Mouse (Mus musculus): ENCODE data around the gene Prim2. TPM values are rescaled to one million over a fixed set of nuclear protein-coding genes. Genes with fewer than 3 reads are reported as not detected.

Gene Prim2
- polyA plus RNA-seq, 1 experiment from 2014 or later = 33.9 TPM

DNA sequence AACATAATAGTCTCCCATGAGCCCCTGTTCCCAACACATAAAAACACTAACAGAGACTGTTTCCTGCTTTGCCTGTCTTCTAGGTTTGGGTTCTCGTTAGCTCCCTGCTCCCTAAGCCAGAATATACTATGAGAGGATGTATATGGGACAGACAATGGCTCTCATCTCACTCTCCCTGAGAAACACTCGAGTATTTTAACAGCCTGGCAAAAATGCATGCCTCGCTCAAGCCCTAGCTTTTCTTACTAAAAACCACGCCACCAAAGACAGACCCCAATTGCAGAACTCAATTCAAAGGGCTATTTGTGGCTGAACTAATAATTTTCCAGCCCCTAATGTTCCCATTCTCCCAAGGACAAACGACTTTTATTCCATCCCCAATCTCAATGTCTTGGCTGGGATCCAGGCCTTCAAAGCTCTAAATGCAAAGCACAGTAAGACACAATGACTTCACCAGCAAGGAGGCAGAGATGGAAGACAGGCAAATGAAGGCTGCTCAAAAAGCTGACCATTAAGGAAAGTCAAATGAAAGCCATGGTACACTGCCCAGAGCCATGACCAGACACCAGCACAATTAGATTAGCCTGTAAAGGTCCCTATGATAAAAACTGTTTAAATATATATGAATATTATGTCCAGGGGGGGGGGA, 70.5 kb downstream of the Prim2 start:
- Histone ChIP-seq H3K4me1 (no peaks in the 10 kb centered on the region), H3K27me3 (no peaks in the 10 kb centered on the region), H3K36me3 (0 out of 2 replicates have a peak, but pooled peaks cover 2% of the 10 kb centered on the region), H3K9ac (no peak overlapping the region), H3K4me2 (no peak overlapping the region), H3K9me3 (no peaks in the 10 kb centered on the region), H3K4me3 (no peak overlapping the region), H3K27ac (no peak overlapping the region)
- no peak for ATAC-seq (ENCODE audit: insufficient number of reproducible peaks, low FRiP score, low TSS enrichment, low read depth)
- WGBS = 68% methylated on average over 5 of the region's 5 CpGs

DNA sequence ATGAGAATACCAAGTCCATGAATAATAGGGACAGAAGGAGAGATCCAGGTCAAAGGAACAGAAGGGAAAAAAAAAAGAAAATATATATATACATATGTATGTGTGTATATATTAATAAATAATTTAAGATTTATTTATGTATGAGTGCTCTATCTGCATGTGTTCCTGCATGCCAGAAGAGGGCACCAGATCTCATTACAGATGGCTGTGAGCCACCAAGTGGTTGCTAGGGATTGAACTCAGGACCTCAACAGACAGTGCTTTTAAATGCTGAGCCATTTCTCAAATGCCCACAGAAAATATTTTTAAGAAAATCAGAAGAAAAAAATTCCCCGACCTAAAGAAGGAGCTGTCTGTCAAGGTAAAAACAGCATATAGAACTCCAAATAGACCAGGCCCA, 72.6 kb downstream of the Prim2 start:
- H3K9ac ChIP-seq = no peak overlapping the region
- no peak overlapping the region for H3K4me2 ChIP-seq
- H3K9me3 ChIP-seq = no peaks in the 10 kb centered on the region
- no peaks in the 10 kb centered on the region for H3K27me3 ChIP-seq
- no peak for ATAC-seq (ENCODE audit: insufficient number of reproducible peaks, low FRiP score, low TSS enrichment, low read depth)
- no peak overlapping the region for H3K27ac ChIP-seq
- no peaks in the 10 kb centered on the region for H3K4me1 ChIP-seq
- WGBS = 85% methylated on average over 1 of the region's 1 CpGs
- H3K36me3 ChIP-seq = 0 out of 2 replicates have a peak, but pooled peaks cover 2% of the 10 kb centered on the region
- H3K4me3 ChIP-seq = no peak overlapping the region

DNA sequence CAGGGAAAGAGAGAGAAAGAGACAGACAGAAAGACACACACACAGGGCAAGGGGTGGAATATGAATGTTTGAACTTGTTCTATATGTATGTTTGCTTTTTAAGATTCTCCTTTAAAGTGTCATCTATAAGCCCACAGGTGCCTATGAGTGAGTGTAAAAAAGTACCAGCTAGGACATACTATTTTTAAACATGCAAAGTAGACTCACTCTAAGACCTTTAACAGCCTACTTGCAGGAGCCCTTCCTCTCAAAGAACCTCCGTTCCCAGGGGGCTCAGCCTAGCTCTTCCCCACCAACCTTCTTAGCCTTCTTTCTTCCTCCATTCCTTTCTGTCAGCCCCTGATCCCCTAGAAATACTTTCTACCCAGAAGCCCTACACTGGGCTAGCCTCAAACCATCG, 73.7 kb downstream of the Prim2 start:
- Histone ChIP-seq H3K4me2 (no peak overlapping the region), H3K4me3 (no peak overlapping the region), H3K9me3 (no peaks in the 10 kb centered on the region), H3K36me3 (0 out of 2 replicates have a peak, but pooled peaks cover 2% of the 10 kb centered on the region), H3K27ac (no peak overlapping the region), H3K9ac (no peak overlapping the region), H3K27me3 (no peaks in the 10 kb centered on the region), H3K4me1 (no peaks in the 10 kb centered on the region)
- WGBS = 84% methylated on average over 2 of the region's 2 CpGs
- no peak for ATAC-seq (ENCODE audit: insufficient number of reproducible peaks, low FRiP score, low TSS enrichment, low read depth)

DNA sequence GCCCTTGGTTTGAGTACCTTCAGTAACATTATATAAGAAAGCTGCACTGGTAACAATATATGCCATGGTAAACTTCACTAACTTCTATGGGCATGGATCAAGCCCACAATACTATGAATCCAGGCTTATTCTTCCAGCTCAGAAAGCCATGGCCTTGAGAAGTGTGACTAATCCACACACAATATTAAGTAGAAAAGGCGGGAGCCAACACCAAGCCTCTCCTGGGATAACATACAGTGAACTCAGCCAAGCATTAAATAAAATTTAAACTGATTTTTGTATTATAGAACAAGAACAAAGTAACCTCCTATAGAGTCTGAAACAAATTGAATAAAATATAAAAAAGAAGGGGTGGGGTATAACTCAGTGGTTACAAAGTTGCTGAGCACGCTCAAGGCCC, 74.6 kb downstream of the Prim2 start:
- Histone ChIP-seq H3K27ac (no peak overlapping the region), H3K4me2 (no peak overlapping the region), H3K27me3 (no peaks in the 10 kb centered on the region), H3K4me1 (no peaks in the 10 kb centered on the region), H3K36me3 (0 out of 2 replicates have a peak, but pooled peaks cover 2% of the 10 kb centered on the region), H3K9ac (no peak overlapping the region), H3K4me3 (no peak overlapping the region), H3K9me3 (no peaks in the 10 kb centered on the region)
- no peak for ATAC-seq (ENCODE audit: insufficient number of reproducible peaks, low FRiP score, low TSS enrichment, low read depth)
- WGBS = 71% methylated on average over 2 of the region's 2 CpGs

DNA sequence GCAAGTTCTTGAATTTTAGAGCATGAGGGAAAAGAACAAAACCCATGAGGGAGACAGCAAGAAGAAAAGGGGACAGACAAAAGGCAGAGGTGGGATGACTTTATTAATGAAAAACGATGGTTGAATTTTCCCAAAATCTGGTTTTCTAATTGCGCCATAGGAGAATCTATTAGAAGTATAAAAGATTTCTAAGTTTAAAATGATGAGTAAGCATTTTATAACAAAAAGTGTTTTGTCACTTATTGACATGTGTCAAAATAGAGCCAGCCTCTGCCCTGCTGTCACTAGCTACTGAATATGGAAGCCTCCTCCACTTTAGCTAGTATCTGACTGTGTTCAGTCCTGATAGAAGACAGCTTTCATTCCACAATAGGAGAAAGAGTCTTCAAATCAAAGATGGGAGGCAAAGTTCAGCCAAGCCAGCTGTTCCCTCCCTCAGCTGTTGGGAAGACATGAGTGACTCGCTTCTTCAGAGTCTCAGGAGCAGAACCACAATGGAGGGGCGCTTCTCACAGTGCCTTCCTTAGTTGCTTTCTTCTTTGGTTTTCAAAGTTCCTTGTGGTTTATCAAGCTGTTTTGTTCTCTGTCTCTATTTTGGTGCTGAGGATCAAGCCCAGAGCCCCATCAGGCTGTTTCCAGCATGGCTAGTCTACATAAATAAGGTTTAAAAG, 75.7 kb downstream of the Prim2 start:
- H3K9ac ChIP-seq = no peak overlapping the region
- no peak overlapping the region for H3K27ac ChIP-seq
- no peak for ATAC-seq (ENCODE audit: insufficient number of reproducible peaks, low FRiP score, low TSS enrichment, low read depth)
- H3K4me3 ChIP-seq = no peak overlapping the region
- H3K27me3 ChIP-seq = no peaks in the 10 kb centered on the region
- 89% methylated on average over 4 of the region's 4 CpGs for WGBS
- H3K36me3 ChIP-seq = 0 out of 2 replicates have a peak, but pooled peaks cover 2% of the 10 kb centered on the region
- H3K4me2 ChIP-seq = no peak overlapping the region
- no peaks in the 10 kb centered on the region for H3K4me1 ChIP-seq
- H3K9me3 ChIP-seq = no peaks in the 10 kb centered on the region

DNA sequence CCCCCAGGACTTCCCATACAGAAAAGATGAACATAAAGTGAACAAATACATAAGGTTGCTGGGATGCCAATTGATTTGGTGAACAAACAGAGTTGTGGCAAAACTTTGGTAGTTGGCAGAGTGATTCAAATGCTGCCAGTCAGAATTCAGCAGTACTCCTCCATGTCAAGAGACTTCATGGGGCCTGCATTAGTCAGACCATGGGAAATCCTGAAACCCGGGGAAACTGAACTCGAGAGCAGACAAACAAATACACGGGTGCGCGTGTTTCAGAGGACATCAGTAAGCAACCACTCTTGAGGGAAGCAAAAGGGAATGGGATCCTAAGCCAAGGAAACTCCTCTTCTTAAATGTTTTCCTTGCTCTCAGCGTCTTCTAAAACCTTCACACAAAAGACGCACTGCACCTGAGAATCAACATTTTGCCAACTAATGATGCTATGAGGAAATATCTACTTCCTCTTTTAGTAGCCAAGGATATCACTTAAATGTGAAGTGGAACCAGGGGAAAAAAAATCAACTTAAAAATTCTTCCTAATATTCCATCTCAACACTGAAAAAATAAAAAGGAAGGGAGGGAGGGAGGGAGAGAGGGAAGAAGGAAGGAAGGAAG, 77.5 kb downstream of the Prim2 start:
- Histone ChIP-seq H3K36me3 (no peaks in the 10 kb centered on the region), H3K4me2 (no peak overlapping the region), H3K4me1 (no peaks in the 10 kb centered on the region), H3K27me3 (no peaks in the 10 kb centered on the region), H3K9me3 (no peaks in the 10 kb centered on the region), H3K27ac (no peak overlapping the region), H3K4me3 (no peak overlapping the region), H3K9ac (no peak overlapping the region)
- no peak for ATAC-seq (ENCODE audit: insufficient number of reproducible peaks, low FRiP score, low TSS enrichment, low read depth)
- WGBS = 92% methylated on average over 7 of the region's 7 CpGs

DNA sequence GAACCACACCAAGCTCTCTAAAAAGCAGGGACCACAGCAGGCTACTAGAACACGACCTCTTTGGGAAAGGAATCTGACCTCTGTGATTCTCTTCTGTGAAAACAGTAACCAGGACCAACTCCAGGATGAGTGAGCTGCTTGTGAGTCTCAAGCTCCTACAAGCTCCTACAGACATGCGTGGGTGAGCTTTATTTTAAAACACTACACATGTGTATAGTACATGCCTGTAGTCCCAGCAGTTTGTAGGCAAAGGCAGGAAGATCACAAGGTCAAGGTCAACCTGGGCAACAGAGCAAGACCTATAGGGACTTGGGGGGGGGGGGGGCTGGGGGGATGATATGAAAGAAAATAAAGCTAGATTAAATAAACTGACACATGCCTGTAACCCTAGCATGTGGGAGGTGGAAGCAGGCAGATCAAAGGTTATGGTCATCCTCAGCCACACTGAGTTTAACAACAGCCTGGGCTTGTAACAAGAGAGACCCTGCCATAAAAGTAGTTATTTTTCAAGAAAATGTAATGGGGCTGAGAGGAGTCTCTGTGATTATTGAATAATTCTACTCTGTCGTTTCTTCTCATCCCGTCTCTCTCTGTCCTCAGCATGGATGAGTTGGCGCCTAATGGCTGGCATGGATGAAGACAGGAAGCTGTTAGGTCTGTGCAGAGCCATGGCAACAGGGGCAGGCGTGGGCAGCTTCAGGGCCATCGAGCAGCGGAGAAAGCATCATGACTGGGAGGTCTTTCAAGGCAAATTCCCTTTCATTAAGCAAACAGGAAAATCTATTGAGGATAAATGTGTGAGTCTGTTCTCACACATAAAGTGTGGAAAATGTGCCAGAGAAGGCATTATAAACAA, 78.8 kb downstream of the Prim2 start:
- H3K27ac ChIP-seq = no peak overlapping the region
- H3K4me1 ChIP-seq = 0 out of 2 replicates have a peak, but pooled peaks cover 3% of the 10 kb centered on the region
- no peaks in the 10 kb centered on the region for H3K36me3 ChIP-seq
- H3K27me3 ChIP-seq = no peaks in the 10 kb centered on the region
- no peak for ATAC-seq (ENCODE audit: insufficient number of reproducible peaks, low FRiP score, low TSS enrichment, low read depth)
- no peaks in the 10 kb centered on the region for H3K9me3 ChIP-seq
- H3K9ac ChIP-seq = no peak overlapping the region
- 74% methylated on average over 8 of the region's 8 CpGs for WGBS
- no peak overlapping the region for H3K4me2 ChIP-seq
- no peak overlapping the region for H3K4me3 ChIP-seq

DNA sequence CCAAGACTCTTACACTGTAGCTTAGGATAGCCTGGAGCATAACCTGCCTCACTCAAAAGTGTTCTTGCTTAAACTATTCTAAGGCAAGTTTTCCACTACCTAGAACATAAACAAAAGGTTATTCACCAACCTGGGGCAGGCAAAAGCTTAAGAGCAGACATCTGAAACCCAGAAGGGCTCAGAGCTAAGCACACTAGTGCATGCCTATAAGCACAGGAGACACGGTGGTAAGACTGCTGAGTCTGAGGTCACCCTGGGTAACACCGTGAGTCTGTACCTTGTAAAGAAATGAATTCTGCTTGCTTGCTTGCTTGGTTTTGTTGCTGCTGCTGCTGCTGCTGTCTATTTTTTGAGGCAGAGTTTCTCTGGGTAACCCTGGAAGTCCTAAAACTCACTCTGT, 80.1 kb downstream of the Prim2 start:
- Histone ChIP-seq H3K27ac (no peak overlapping the region), H3K36me3 (no peaks in the 10 kb centered on the region), H3K4me3 (no peak overlapping the region), H3K4me1 (0 out of 2 replicates have a peak, but pooled peaks cover 3% of the 10 kb centered on the region), H3K27me3 (no peaks in the 10 kb centered on the region), H3K9ac (no peak overlapping the region), H3K9me3 (no peaks in the 10 kb centered on the region), H3K4me2 (no peak overlapping the region)
- ATAC-seq (ENCODE audit: insufficient number of reproducible peaks, low FRiP score, low TSS enrichment, low read depth) = no peak
- WGBS = 33% methylated on average over 2 of the region's 2 CpGs

DNA sequence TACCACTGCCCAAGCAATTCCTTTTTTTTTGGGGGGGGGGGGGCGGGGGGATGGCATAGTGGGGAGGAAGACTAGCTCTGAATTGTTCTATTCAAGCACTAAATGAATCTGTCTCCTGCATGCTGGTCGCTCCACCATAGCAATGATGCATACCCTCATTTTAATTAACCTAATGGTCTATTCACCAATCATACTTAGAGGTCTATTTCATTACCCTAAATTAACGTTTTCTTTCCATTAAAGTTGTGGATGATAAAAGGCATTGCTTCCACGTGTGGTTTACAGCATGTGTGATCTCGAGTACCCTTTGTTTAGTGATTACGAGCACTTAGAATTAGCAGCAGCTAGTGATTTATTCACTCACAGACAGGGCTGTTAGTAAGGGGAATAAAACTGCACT, 81.0 kb downstream of the Prim2 start:
- no peaks in the 10 kb centered on the region for H3K27me3 ChIP-seq
- H3K9ac ChIP-seq = no peak overlapping the region
- H3K9me3 ChIP-seq = no peaks in the 10 kb centered on the region
- no peak overlapping the region for H3K4me2 ChIP-seq
- no peak overlapping the region for H3K4me3 ChIP-seq
- no peaks in the 10 kb centered on the region for H3K36me3 ChIP-seq
- ATAC-seq (ENCODE audit: insufficient number of reproducible peaks, low FRiP score, low TSS enrichment, low read depth) = no peak
- 41% methylated on average over 5 of the region's 6 CpGs for WGBS
- H3K4me1 ChIP-seq = 0 out of 2 replicates have a peak, but pooled peaks cover 3% of the 10 kb centered on the region
- no peak overlapping the region for H3K27ac ChIP-seq

DNA sequence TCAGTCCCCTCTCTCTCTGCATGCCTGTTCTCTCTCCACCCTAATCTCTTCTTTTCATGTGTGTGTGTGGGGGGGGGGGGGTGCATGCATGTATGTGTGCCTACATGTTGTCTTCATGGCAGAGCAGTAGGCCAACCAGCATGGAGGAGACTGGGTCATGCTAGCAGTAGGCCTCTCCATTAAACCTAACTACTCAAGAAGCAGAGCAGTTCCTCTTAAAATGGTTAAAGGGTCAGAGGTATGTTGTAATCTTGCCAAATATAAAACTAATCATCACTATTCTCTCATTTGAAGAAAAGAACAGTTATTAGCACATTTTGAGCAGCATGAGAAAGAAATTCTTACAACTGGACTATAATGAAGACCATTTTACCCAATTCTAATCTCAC, 85.0 kb downstream of the Prim2 start:
- H3K36me3 ChIP-seq = no peaks in the 10 kb centered on the region
- H3K9me3 ChIP-seq = no peaks in the 10 kb centered on the region
- H3K4me3 ChIP-seq = no peak overlapping the region
- no peak overlapping the region for H3K27ac ChIP-seq
- no peaks in the 10 kb centered on the region for H3K27me3 ChIP-seq
- H3K4me2 ChIP-seq = no peak overlapping the region
- no peak overlapping the region for H3K9ac ChIP-seq
- ATAC-seq (ENCODE audit: insufficient number of reproducible peaks, low FRiP score, low TSS enrichment, low read depth) = no peak
- 0 out of 2 replicates have a peak, but pooled peaks cover 3% of the 10 kb centered on the region for H3K4me1 ChIP-seq

DNA sequence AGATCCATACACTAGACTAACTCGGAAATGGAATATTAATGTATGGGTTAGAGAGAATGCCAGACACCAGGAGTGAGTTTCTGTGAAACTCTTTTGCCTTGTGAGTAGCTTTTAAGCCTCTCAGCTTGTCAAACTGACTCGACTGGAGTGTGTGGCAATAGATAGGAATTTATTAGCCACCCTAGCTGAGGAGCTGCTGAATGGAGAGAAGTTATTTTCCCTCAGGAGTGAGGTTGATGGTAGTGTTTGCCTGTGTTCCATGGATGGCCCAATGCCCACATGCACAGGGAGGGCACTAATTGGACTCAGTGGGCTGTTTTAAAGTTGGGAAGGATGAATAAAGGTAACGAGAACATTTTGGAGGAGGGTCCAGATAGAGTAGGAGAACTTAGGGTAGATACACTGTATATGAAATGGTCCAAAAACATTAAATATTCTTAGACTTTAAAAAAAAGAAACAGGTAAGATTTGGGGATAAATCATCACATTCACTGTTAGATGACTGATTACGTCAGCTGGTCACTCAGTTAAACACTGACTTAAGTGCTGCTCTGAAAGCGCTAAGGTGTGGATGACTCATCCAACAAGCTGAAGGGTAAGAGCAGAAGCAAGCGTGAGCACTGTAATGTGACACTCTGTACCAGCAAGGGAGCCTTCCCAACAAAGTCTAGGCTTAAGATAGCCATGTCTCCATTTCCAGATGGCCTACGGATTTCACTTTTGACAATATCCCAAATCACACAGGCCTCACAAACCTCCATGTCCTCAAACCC, 85.6 kb downstream of the Prim2 start:
- Histone ChIP-seq H3K4me1 (0 out of 2 replicates have a peak, but pooled peaks cover 3% of the 10 kb centered on the region), H3K4me3 (no peak overlapping the region), H3K27me3 (no peaks in the 10 kb centered on the region), H3K9me3 (no peaks in the 10 kb centered on the region), H3K27ac (no peak overlapping the region), H3K4me2 (no peak overlapping the region), H3K9ac (no peak overlapping the region), H3K36me3 (no peaks in the 10 kb centered on the region)
- no peak for ATAC-seq (ENCODE audit: insufficient number of reproducible peaks, low FRiP score, low TSS enrichment, low read depth)
- 66% methylated on average over 7 of the region's 7 CpGs for WGBS

Measured in limb, embryonic 15.5 days (tissue).